Mouse (Mus musculus) kidney, embryonic 15.5 days (tissue): ENCODE results near the gene Jph2. TPM values are rescaled to one million over a fixed set of nuclear protein-coding genes. Genes with fewer than 3 reads are reported as not detected.

Experiments used
- ATAC-seq: fragments of 200-750 bp; cut with Nextera tagmentation; replicated peaks from 2 replicates; pipeline ENCODE4 v1.8.0; 2017; ENCODE audit warnings: moderate TSS enrichment; ENCODE audit not compliant: low FRiP score
- H3K27ac ChIP-seq: fragments of 300-500 bp; sonication (generic); 2 replicates; pipeline ENCODE4 v1.5.1; 2015; ENCODE audit warnings: mild to moderate bottlenecking, inconsistent platforms
- H3K27me3 ChIP-seq: fragments of 300-500 bp; sonication (generic); 2 replicates; pipeline ENCODE4 v1.6.1; 2015; ENCODE audit warnings: inconsistent platforms
- H3K36me3 ChIP-seq: fragments of 300-500 bp; sonication (generic); 2 replicates; pipeline ENCODE4 v1.6.1; 2015; ENCODE audit warnings: inconsistent platforms
- H3K4me1 ChIP-seq: fragments of 300-500 bp; sonication (generic); 2 replicates; pipeline ENCODE4 v1.6.1; 2015; ENCODE audit warnings: inconsistent platforms
- H3K4me2 ChIP-seq: fragments of 300-500 bp; sonication (generic); 2 replicates; pipeline ENCODE4 v1.6.1; 2015; ENCODE audit warnings: moderate library complexity, mild to moderate bottlenecking, inconsistent platforms
- H3K4me3 ChIP-seq: fragments of 300-500 bp; sonication (generic); replicated peaks from 2 replicates; pipeline ENCODE4 v1.5.1; 2015; ENCODE audit warnings: mild to moderate bottlenecking, inconsistent platforms
- H3K9ac ChIP-seq: fragments of 300-500 bp; sonication (generic); 2 replicates; pipeline ENCODE4 v1.6.1; 2015; ENCODE audit warnings: mild to moderate bottlenecking, inconsistent platforms
- H3K9me3 ChIP-seq: fragments of 300-500 bp; sonication (generic); replicated peaks from 2 replicates; pipeline ENCODE4 v1.6.1; 2016; ENCODE audit warnings: inconsistent platforms
- WGBS: fragments of 180-500 bp; shearing (Covaris S2); methylation state at CpG from one replicate; pipeline ENCODE4 v1.1.7; 2015; ENCODE audit warnings: mixed read lengths; 5-methylcytosine and 5-hydroxymethylcytosine counted together
- polyA plus RNA-seq: library from polyadenylated mRNA; unstranded; fragments of >200 nt; fragmentation: Nextera tagmentation; extraction: Ambion mirVana; gene quantifications from 2 replicates; pipeline ENCODE4 v1.2.1, GENCODE M21; 2015

Gene Jph2
- polyA plus RNA-seq, 1 experiment from 2014 or later = 4.2 TPM

DNA sequence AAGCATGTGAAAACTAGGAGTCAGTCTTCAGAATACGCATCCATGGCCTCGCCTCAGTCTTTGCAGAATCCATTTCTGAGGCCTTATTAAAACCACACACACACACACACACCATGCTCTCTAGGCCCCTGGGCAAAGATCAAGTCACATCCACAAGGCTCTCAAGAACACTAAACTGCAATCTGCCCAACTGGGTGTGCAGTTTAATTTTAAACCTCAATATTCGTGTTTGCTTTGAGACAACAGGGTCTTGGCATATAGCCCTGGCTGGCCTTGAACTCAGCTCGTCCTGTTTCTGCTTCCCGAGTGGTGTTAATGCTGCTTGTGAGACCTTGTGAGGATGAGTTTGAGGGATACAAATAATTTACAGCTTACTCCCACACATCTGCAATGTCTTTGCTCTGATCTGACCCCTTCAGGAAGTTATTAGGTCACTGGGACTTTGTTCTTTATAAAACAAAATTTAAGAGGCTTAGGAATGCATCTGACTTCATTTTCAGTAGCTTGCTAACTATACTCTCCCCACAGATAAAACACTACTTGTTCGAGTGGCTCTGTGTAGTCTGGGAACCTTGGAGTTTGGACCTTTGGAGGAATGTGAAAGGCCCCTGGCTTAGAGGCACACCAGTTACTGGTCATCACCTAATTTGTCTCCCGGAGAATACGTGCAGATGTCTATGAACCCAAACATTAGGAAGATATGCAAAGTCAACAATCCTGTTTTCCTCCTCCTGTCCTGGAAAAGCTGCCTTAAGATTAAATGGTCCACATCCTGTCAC lies 6.4 kb upstream of the Jph2 start:
- no peaks in the 10 kb centered on the region for H3K27me3 ChIP-seq
- WGBS = 68% methylated on average over 8 of the region's 8 CpGs
- ATAC-seq = no peak

DNA sequence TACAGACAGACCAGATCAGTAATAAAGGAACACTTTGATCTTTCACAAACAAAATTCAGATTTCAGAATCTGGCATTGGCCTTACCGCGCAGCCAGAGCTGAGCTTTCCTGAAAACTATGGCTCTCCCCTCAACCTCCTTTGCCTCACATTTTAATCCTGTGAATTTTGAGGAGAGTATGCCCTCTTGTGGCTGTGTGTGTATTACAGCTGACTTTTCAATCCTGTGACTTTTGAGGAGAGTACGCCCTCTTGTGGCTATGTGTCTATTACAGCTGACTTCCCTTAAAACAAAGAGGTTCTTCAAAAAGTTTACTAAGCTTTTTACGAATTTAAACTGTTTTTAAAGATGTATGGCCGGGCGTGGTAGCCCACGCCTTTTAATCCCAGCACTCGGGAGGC lies 3.4 kb upstream of the Jph2 start:
- Histone ChIP-seq H3K4me3 (no peak overlapping the region), H3K9ac (no peak overlapping the region), H3K27ac (no peak overlapping the region), H3K9me3 (no peaks in the 10 kb centered on the region), H3K4me2 (no peak overlapping the region), H3K27me3 (no peaks in the 10 kb centered on the region), H3K4me1 (peaks cover 21% of the 10 kb centered on the region), H3K36me3 (peaks cover 19% of the 10 kb centered on the region)
- ATAC-seq = no peak
- WGBS = 7% methylated on average over 8 of the region's 8 CpGs

More for the DNA sequence above, 6.4 kb upstream of the Jph2 start:
- Histone ChIP-seq H3K27ac (0 out of 2 replicates have a peak overlapping the region, but pooled peaks have one; percentile 18), H3K4me1 (0 out of 2 replicates have a peak, but pooled peaks cover 2% of the 10 kb centered on the region), H3K36me3 (peaks cover 42% of the 10 kb centered on the region), H3K4me2 (no peak overlapping the region), H3K9me3 (no peaks in the 10 kb centered on the region), H3K9ac (no peak overlapping the region), H3K4me3 (no peak overlapping the region)

DNA sequence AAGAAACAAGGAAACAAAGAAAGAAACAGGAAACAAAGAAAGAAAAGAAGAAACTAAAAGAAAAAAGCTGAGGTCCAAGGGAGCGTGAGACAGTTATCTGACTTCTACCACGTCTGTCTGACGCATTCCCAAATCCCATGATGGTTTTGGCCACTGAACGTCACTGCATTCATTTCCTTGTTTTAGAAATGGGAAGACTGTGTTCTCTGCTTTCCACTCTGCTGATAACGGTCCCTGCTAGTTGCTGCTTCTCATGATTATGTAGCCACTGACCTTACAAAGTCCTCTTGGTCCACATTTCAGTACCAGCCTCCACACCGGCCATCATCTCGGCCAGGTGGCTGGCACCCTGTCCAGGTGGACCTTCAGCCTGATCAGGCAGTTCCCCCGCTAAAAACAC lies 1.4 kb upstream of the Jph2 start:
- no peak overlapping the region for H3K4me2 ChIP-seq
- H3K4me1 ChIP-seq = peaks cover 21% of the 10 kb centered on the region
- 75% methylated on average over 8 of the region's 8 CpGs for WGBS
- no peak overlapping the region for H3K4me3 ChIP-seq
- peaks cover 4% of the 10 kb centered on the region; the same call in 1 of the 2 replicates for H3K36me3 ChIP-seq
- ATAC-seq = no peak
- no peak overlapping the region for H3K9ac ChIP-seq
- H3K27ac ChIP-seq = no peak overlapping the region
- no peaks in the 10 kb centered on the region for H3K9me3 ChIP-seq
- H3K27me3 ChIP-seq = no peaks in the 10 kb centered on the region

DNA sequence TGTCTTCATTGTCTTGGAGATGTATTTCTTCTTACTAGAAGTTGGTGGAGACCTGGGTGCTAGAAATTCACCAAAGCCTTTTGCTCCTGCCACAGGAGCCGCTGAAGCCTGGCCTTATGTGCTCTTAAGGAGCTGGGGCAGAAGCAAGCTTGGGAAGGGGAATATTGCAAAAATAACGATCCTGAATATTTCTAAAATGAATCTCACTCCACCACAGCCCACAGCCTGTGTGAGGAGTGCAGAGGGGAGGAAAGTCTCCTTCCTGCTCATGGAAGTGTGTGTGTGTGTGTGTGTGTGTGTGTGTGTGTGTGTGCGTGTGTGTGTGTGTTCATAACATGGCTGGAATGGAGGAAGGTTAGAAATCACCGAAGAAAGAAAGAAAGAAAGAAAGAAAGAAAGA lies 977 bp upstream of the Jph2 start:
- peaks cover 21% of the 10 kb centered on the region for H3K4me1 ChIP-seq
- H3K9me3 ChIP-seq = no peaks in the 10 kb centered on the region
- WGBS = 71% methylated on average over 4 of the region's 4 CpGs
- peak overlapping the region; percentile 72; the same call in 1 of the 2 replicates for H3K27ac ChIP-seq
- no peak overlapping the region for H3K9ac ChIP-seq
- no peak overlapping the region for H3K4me3 ChIP-seq
- no peaks in the 10 kb centered on the region for H3K27me3 ChIP-seq
- no peaks in the 10 kb centered on the region for H3K36me3 ChIP-seq
- no peak overlapping the region for H3K4me2 ChIP-seq
- no peak for ATAC-seq

DNA sequence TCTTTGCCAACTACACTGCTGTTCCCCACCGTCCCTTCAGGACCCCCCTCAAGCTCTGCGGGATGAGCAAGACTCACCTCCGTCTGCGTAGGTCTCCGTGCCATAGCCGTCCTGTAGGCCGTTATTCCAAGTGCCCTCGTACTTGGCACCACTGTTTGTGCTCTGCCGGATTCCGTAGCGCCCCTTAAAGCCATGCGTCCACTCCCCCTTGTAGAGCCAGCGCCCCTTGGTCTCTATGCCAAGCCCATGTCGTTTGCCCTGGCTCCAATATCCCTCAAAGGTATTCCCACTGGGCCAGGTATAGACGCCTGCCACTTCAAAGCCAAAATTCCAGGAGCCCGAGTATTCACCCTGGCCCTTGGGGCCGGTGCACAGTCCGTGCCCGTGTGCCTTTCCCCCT lies 722 bp downstream of the Jph2 start:
- 85% methylated on average over 19 of the region's 19 CpGs for WGBS
- Histone ChIP-seq H3K4me2 (peak overlapping the region; percentile 62), H3K27me3 (no peaks in the 10 kb centered on the region), H3K4me1 (peaks cover 21% of the 10 kb centered on the region), H3K36me3 (no peaks in the 10 kb centered on the region), H3K9me3 (no peaks in the 10 kb centered on the region), H3K4me3 (peak overlapping the region; percentile 41), H3K27ac (no peak overlapping the region), H3K9ac (peak overlapping the region; percentile 35; the same call in 1 of the 2 replicates)
- ATAC-seq = 0 out of 2 replicates have a peak, but pooled peaks have one; percentile 6

DNA sequence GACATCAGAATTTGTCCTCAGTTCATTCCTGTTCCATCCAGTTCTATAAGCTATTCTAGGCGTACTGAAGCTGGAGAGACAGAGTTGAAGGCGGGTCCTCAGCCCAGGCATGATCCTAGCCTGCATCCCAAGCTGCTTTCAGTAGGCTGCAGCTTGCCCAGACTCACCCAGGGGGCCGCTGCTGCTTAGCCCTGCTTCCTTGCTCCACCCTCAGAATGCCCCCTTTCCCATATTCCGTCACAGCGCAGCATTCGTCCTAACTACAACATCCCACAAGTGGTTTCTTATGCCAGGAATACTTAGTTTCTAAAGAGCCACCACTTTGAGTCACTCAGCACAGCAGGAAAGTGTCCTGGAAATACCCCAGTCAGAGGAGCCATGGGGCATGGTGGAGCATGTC lies 2.8 kb downstream of the Jph2 start:
- Histone ChIP-seq H3K9ac (no peak overlapping the region), H3K27me3 (no peaks in the 10 kb centered on the region), H3K9me3 (no peaks in the 10 kb centered on the region), H3K4me2 (no peak overlapping the region), H3K4me3 (no peak overlapping the region), H3K36me3 (no peaks in the 10 kb centered on the region), H3K27ac (no peak overlapping the region), H3K4me1 (peaks cover 21% of the 10 kb centered on the region)
- no peak for ATAC-seq
- WGBS = 73% methylated on average over 6 of the region's 6 CpGs

DNA sequence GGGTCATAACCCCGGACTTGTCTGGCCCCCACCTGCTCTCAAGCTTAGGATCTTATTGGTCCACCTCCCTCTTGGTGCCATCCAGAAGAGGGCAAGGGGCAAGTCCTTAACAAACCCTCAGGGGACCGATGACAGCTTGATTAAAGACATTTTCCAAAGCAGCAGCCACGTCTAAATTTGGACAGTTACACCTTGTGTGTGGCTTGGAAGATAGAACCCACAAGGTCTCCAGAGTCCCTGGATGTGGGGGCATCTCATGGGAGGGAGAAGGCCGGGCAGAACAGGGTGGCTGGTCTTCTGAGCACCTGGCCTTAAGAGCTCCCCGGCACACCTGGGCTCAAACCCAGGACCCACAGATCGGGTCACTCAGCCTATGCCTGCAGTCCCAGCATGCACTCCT lies 3.8 kb downstream of the Jph2 start:
- Histone ChIP-seq H3K4me2 (no peak overlapping the region), H3K4me3 (no peak overlapping the region), H3K9me3 (no peaks in the 10 kb centered on the region), H3K9ac (no peak overlapping the region), H3K4me1 (peaks cover 19% of the 10 kb centered on the region), H3K27ac (no peak overlapping the region), H3K27me3 (no peaks in the 10 kb centered on the region), H3K36me3 (no peaks in the 10 kb centered on the region)
- 74% methylated on average over 6 of the region's 6 CpGs for WGBS
- no peak for ATAC-seq

DNA sequence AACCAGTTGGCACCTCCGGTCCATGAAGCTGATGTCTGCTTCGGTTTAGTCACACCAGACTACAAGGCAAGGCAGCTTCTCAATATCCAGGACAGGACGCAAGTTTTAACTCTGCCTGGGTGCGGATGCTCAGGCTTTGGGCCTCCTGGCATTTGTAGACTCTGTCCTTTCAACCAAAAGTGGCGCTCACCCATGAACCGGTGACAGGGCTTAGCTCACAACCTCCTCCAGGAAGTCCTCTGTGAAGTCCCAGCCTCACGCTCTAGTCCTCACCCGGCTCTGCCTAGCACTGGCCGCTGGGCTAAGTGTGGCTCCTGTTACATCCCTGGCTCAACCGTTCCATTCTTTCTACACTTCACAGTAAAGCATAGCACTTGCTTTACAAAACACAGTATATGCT lies 4.6 kb downstream of the Jph2 start:
- Histone ChIP-seq H3K9me3 (no peaks in the 10 kb centered on the region), H3K4me2 (no peak overlapping the region), H3K27ac (no peak overlapping the region), H3K36me3 (no peaks in the 10 kb centered on the region), H3K9ac (no peak overlapping the region), H3K4me3 (no peak overlapping the region), H3K4me1 (peaks cover 13% of the 10 kb centered on the region), H3K27me3 (no peaks in the 10 kb centered on the region)
- no peak for ATAC-seq
- WGBS = 88% methylated on average over 10 of the region's 10 CpGs

DNA sequence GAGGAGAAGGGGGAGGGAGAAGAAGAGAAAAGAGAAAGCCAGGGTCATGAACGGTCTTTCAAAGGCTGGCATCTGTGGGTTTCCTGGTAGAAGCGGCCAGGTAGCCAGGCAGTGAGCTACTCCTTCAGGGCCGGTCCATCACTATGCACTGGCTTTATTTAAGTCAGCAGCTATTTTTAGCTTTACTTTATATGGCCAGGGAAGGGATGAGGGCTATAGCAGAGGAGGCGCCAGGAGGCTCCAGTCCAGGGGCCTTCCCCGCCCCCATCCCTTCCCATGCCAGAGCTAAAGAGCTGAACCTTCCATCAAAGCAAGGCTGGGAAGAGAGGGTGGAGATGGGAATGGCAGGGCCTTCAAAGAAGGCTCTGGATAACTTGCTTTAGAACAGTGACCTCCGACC lies 5.4 kb downstream of the Jph2 start:
- 73% methylated on average over 6 of the region's 6 CpGs for WGBS
- Histone ChIP-seq H3K27ac (no peak overlapping the region), H3K36me3 (no peaks in the 10 kb centered on the region), H3K9me3 (no peaks in the 10 kb centered on the region), H3K9ac (no peak overlapping the region), H3K4me3 (no peak overlapping the region), H3K4me2 (no peak overlapping the region), H3K27me3 (no peaks in the 10 kb centered on the region), H3K4me1 (peaks cover 5% of the 10 kb centered on the region)
- no peak; the same call in 1 of the 2 replicates for ATAC-seq

DNA sequence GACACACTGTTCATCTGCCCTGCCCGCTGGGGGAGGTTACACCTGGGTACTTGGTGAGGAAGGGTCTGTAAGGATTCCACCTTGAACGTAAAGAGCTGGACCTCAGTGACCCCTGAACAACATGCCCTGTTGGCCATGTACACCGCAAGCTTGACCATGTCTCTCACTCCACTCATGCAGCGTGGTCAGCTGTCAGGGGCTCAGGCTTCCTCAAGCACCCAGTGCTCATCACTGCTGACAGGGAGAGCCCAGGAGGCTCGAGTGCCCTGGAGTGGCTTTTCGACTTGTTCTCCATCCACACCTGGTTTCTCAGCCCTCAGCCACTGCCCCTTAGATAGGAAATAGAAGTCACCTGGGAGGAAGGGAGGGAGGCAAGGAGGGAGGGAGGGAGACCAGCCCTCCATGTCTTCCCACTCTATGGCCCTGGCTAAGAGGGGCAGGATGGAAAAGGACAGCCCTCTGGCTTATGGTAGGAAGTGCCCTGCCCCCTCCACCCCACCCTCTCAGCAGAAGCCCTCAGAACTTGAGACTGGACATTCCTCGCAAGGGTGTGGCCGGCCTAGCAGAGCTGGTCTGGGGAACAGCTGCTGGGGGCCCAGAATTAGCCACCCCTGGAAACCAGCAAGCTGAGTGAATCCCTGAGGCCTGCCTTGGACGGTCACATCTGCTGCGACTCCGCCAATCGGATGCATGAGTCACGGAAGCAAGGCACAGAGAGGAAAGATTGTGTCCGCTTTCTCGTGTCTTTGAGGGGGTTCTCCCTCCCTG lies 11.2 kb downstream of the Jph2 start:
- Histone ChIP-seq H3K27ac (no peak overlapping the region), H3K36me3 (no peaks in the 10 kb centered on the region), H3K27me3 (no peaks in the 10 kb centered on the region), H3K9ac (no peak overlapping the region), H3K4me3 (no peak overlapping the region), H3K4me2 (no peak overlapping the region), H3K4me1 (0 out of 2 replicates have a peak, but pooled peaks cover 5% of the 10 kb centered on the region), H3K9me3 (no peaks in the 10 kb centered on the region)
- WGBS = 69% methylated on average over 15 of the region's 15 CpGs
- ATAC-seq = no peak

DNA sequence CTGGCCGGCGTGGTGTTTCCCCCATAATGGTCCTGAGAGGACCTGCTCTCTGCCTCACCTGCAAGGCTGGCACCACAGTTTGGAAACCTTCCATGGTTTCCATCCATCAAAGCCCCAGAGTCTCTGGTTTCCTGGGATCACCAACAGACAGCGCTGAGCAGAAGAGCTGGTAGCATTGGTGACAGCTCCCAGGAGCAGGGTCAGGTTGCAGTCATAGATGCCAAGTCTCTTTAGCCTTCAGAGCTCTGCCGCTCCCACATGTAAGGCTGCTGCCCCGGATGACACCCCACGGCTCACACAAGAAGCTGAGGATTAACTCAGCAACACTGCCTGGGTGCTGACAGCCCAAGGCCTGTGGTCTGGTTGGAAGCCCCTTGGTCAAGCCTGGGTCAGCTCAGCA lies 12.7 kb downstream of the Jph2 start:
- Histone ChIP-seq H3K36me3 (no peaks in the 10 kb centered on the region), H3K4me2 (no peak overlapping the region), H3K27me3 (no peaks in the 10 kb centered on the region), H3K9me3 (no peaks in the 10 kb centered on the region), H3K4me1 (0 out of 2 replicates have a peak, but pooled peaks cover 5% of the 10 kb centered on the region), H3K9ac (no peak overlapping the region), H3K4me3 (no peak overlapping the region), H3K27ac (no peak overlapping the region)
- ATAC-seq = no peak
- WGBS = 75% methylated on average over 6 of the region's 6 CpGs

DNA sequence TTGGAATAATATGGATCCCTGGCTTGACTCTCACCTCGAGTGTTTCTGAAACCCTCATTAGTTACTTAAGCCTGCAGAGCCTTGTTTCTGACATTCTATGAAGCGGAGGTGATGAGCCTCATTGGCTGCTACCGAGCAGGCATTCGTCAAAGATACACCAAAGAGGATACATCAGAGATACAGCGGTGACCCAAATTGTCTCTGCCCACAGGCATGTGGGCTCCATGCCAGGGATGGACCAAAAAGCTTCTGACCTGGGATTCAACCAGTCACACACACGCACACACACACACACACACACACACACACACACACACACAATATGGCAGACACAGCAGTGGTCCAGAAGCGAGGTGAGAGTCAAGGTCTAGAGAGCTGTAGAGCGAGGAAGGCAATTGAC lies 16.5 kb downstream of the Jph2 start:
- Histone ChIP-seq H3K27me3 (peaks cover 14% of the 10 kb centered on the region), H3K9me3 (no peaks in the 10 kb centered on the region; the same call in 1 of the 2 replicates), H3K4me3 (no peak overlapping the region), H3K4me2 (no peak overlapping the region), H3K9ac (no peak overlapping the region), H3K36me3 (no peaks in the 10 kb centered on the region), H3K4me1 (no peaks in the 10 kb centered on the region), H3K27ac (no peak overlapping the region)
- no peak for ATAC-seq
- 87% methylated on average over 8 of the region's 8 CpGs for WGBS
